22 mouse cellular contexts compared by ENCODE assay signal in the genomic region with DNA sequence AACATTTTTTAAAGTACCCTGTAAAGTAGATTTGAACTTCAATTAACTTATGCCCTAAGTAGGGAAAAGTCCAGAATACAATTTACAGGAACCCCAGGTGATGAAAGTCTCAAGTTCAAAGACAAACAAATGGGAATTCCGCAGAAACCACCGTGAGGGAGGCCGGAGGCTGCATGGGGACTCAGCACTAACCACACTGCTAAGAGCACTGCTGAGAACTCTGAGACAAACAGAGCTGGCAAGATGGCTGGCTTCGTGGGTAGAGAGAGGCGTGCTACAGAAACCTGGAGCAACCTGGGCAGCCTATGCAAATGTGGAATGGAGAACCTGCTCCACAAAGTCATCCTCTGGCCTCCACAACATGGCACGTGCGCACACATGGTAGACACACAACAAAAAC. TPM values are rescaled to one million over a fixed set of nuclear protein-coding genes. Genes with fewer than 3 reads are reported as not detected.
A peak's percentile ranks its signal among the peaks of the same experiment; 100 is the strongest.
DNase-seq lines count a peak whose midpoint lies in the region; ATAC-seq and TF ChIP-seq lines count a peak whose summit lies in the region.
"Had no signal": no experiment of that assay in that cellular context is flagged by ENCODE, and none has a peak within 500 bp of the region (broad histone marks: within the 10 kb centered on the region; RNA-seq: fewer than 3 reads in every experiment).

No protein-coding gene starts in this region.

- 85% methylated on average over 7 of the region's 7 CpGs for WGBS in heart, adult 2 months
- WGBS in lung, adult 2 months = 70% methylated on average over 7 of the region's 7 CpGs
- 88% methylated on average over 7 of the region's 7 CpGs for WGBS in forebrain, embryonic 15.5 days

- peak; percentile 76 for DNase-seq in heart, adult 11 months
- no peak for DNase-seq in heart, adult 2 months
- peak; percentile 21 to 36 for DNase-seq in lung, adult 18-20 months
- DNase-seq in lung, adult 2 months = no peak
- DNase-seq in lung, postnatal 36 days = peak; percentile 30
- DNase-seq in lung, postnatal 10 days = no peak
- DNase-seq: adrenal gland, adult 2 months; adrenal gland, postnatal 14 days; cerebellum, adult 11 months; cerebellum, adult 2 months; cerebellum, adult 9-11 months; cerebellum, postnatal 25 days; gastrocnemius, postnatal 25 days had no signal

- no peaks in the 10 kb centered on the region; the same call in 1 of the 2 replicates for H3K4me1 ChIP-seq in heart, adult 2 months (ENCODE audit: control insufficient read depth, insufficient read depth, low read length)
- 0 out of 2 replicates have a peak, but pooled peaks cover 2% of the 10 kb centered on the region for H3K4me1 ChIP-seq in lung, adult 2 months (ENCODE audit: control insufficient read depth, insufficient read depth, low read length)
- peaks cover 9% of the 10 kb centered on the region for H3K4me1 ChIP-seq in forebrain, embryonic 15.5 days

- no peaks in the 10 kb centered on the region for H3K27me3 ChIP-seq in heart, adult 2 months (ENCODE audit: control insufficient read depth, insufficient read depth, low read length)
- H3K27me3 ChIP-seq in forebrain, embryonic 15.5 days = no peaks in the 10 kb centered on the region
- H3K27me3 ChIP-seq: embryonic facial prominence, embryonic 12.5 days; embryonic facial prominence, embryonic 15.5 days; hindbrain, embryonic 12.5 days; hindbrain, embryonic 15.5 days; Patski had no signal

- intact Hi-C loops in heart, adult 2 months (cut with DNase I) = no loop called here

- no peak for TF ChIP-seq POLR2A in heart, adult 2 months (IDR thresholded peaks at IDR 0.05; ENCODE audit: insufficient read depth, low read depth, low read length)
- no peak for TF ChIP-seq POLR2A in lung, adult 2 months (IDR thresholded peaks at IDR 0.05; ENCODE audit: borderline replicate concordance, extremely low read depth, low read depth, low read length)

- no peaks in the 10 kb centered on the region for H3K9me3 ChIP-seq in forebrain, embryonic 15.5 days
- H3K9me3 ChIP-seq: embryonic facial prominence, embryonic 12.5 days; embryonic facial prominence, embryonic 15.5 days; G1E; hindbrain, embryonic 12.5 days; hindbrain, embryonic 15.5 days had no signal

- H3K9ac ChIP-seq in heart, adult 2 months (ENCODE audit: low read depth, low read length) = no peak overlapping the region
- no peak overlapping the region for H3K9ac ChIP-seq in forebrain, embryonic 15.5 days (replicated peaks)
- H3K9ac ChIP-seq: embryonic facial prominence, embryonic 12.5 days; embryonic facial prominence, embryonic 15.5 days; hindbrain, embryonic 12.5 days; hindbrain, embryonic 15.5 days had no signal

- no peak for TF ChIP-seq EP300 in heart, adult 2 months (IDR thresholded peaks at IDR 0.05; ENCODE audit: insufficient read depth, low read depth, low read length)

- no peaks in the 10 kb centered on the region for H3K79me2 ChIP-seq in heart, adult 2 months (replicated peaks; ENCODE audit: control insufficient read depth, insufficient read depth, low read length)

- H3K4me3 ChIP-seq in heart, adult 2 months = no peak overlapping the region
- no peak overlapping the region for H3K4me3 ChIP-seq in lung, adult 2 months (replicated peaks; ENCODE audit: extremely low read depth, low read depth, low read length)
- H3K4me3 ChIP-seq in forebrain, embryonic 15.5 days = no peak overlapping the region
- H3K4me3 ChIP-seq: embryonic facial prominence, embryonic 12.5 days; embryonic facial prominence, embryonic 15.5 days; hindbrain, embryonic 12.5 days; hindbrain, embryonic 15.5 days had no signal

- no peak overlapping the region for H3K27ac ChIP-seq in heart, adult 2 months
- no peak overlapping the region for H3K27ac ChIP-seq in forebrain, embryonic 15.5 days (replicated peaks)
- H3K27ac ChIP-seq: embryonic facial prominence, embryonic 12.5 days; embryonic facial prominence, embryonic 15.5 days; hindbrain, embryonic 12.5 days; hindbrain, embryonic 15.5 days had no signal

- H3K36me3 ChIP-seq in heart, adult 2 months (ENCODE audit: control insufficient read depth, insufficient read depth, low read length) = peaks cover 6% of the 10 kb centered on the region; the same call in 1 of the 2 replicates
- H3K36me3 ChIP-seq in forebrain, embryonic 15.5 days = peaks cover 40% of the 10 kb centered on the region

- ATAC-seq in forebrain, embryonic 15.5 days (replicated peaks) = no peak
- ATAC-seq: forebrain, embryonic 14.5 days; Patski had no signal

- no peak for TF ChIP-seq CTCF in heart, adult 2 months (IDR thresholded peaks at IDR 0.05)
- no peak for TF ChIP-seq CTCF in lung, adult 2 months (IDR thresholded peaks at IDR 0.05; ENCODE audit: insufficient read depth, low read length)

- no peak overlapping the region for H3K4me2 ChIP-seq in forebrain, embryonic 15.5 days (replicated peaks)
- H3K4me2 ChIP-seq: embryonic facial prominence, embryonic 12.5 days; embryonic facial prominence, embryonic 15.5 days; heart, embryonic 11.5 days; hindbrain, embryonic 12.5 days; hindbrain, embryonic 15.5 days had no signal

RNA-seq across cellular contexts. Expression of gene Psmg1, which starts 5.4 kb away (rescaled TPM):
- 10 to 100 TPM; 24.7 to 25.0 TPM for total RNA-seq in heart, adult 2 months (2021)
- 24.4 and 40.0 TPM in 2 replicates for polyA plus RNA-seq in heart, adult 2 months (2012; rRNA removed)
- polyA plus RNA-seq in lung, adult 2 months (2012; rRNA removed) = 8.5 and 11.0 TPM in 2 replicates
- polyA plus RNA-seq in forebrain, embryonic 15.5 days (2015; fragmentation: Nextera tagmentation; extraction: Ambion mirVana) = 71.5 and 72.4 TPM in 2 replicates

Comparison
In these comparisons a context has a peak if more than half of its experiments do, and no peak if none do; other contexts are left out.
1. DNase-seq: peak in heart, adult 11 months (single experiment), lung, adult 18-20 months (2 of 2) and lung, postnatal 36 days (single experiment); none in heart, adult 2 months (0 of 2), lung, adult 2 months (single experiment) and lung, postnatal 10 days (single experiment).